Mouse (Mus musculus) forebrain, postnatal 0 days (tissue): ENCODE measurements around the gene Vamp5. TPM values are rescaled to one million over a fixed set of nuclear protein-coding genes. Genes with fewer than 3 reads are reported as not detected.

Experiments
- ATAC-seq: fragments of 200-750 bp; cut with Nextera tagmentation; 2 replicates; pipeline ENCODE4 v1.8.0; 2017; ENCODE audit warnings: mild to moderate bottlenecking, moderate library complexity
- DNase-seq: peaks from one replicate; pipeline ENCODE4 v3.0.0-alpha.2; 2015
- H3K27ac ChIP-seq: fragments of 300-500 bp; sonication (generic); 2 replicates; pipeline ENCODE4 v1.5.1; 2014; ENCODE audit warnings: low read depth, mild to moderate bottlenecking, antibody characterized with exemption, low read length, moderate library complexity, mixed read lengths
- H3K27me3 ChIP-seq: fragments of 300-500 bp; sonication (generic); 2 replicates; pipeline ENCODE4 v1.6.1; 2014; ENCODE audit warnings: mild to moderate bottlenecking, low read length, mixed read lengths; ENCODE audit not compliant: insufficient read depth
- H3K36me3 ChIP-seq: fragments of 300-500 bp; sonication (generic); 2 replicates; pipeline ENCODE4 v1.6.1; 2014; ENCODE audit warnings: mild to moderate bottlenecking, moderate library complexity; ENCODE audit not compliant: insufficient read depth
- H3K4me1 ChIP-seq: fragments of 300-500 bp; sonication (generic); 2 replicates; pipeline ENCODE4 v1.6.1; 2014; ENCODE audit warnings: antibody characterized with exemption; ENCODE audit not compliant: insufficient read depth
- H3K4me2 ChIP-seq: fragments of 300-500 bp; sonication (generic); 2 replicates; pipeline ENCODE4 v1.6.1; 2014; ENCODE audit warnings: low read depth, mild to moderate bottlenecking, moderate library complexity
- H3K4me3 ChIP-seq: fragments of 300-500 bp; sonication (generic); 2 replicates; pipeline ENCODE4 v1.5.1; 2014; ENCODE audit warnings: low read depth, low read length, mixed read lengths
- H3K9ac ChIP-seq: fragments of 300-500 bp; sonication (generic); 2 replicates; pipeline ENCODE4 v1.6.1; 2014; ENCODE audit warnings: mild to moderate bottlenecking
- H3K9me3 ChIP-seq: fragments of 300-500 bp; sonication (generic); 2 replicates; pipeline ENCODE4 v1.6.1; 2016; ENCODE audit warnings: low read length
- CTCF ChIP-seq: sonication (generic); IDR thresholded peaks from 2 replicates; pipeline ENCODE4 v1.5.1; 2016; ENCODE audit warnings: antibody characterized with exemption, control low read depth, low read depth
- WGBS: fragments of 180-500 bp; shearing (Covaris S2); extraction: QIAGEN DNeasy Blood & Tissue Kit; methylation state at CpG from one replicate; pipeline ENCODE4 v1.1.7; 2014; 5-methylcytosine and 5-hydroxymethylcytosine counted together
- polyA plus RNA-seq: library from polyadenylated mRNA; unstranded; fragments of >200 nt; fragmentation: Nextera tagmentation; extraction: Ambion mirVana; gene quantifications from 2 replicates; pipeline ENCODE4 v1.2.1, GENCODE M21; 2015
- total RNA-seq: library from RNA; depleted of rRNA; stranded (reverse); fragments of >200 nt; gene quantifications from 2 replicates; pipeline ENCODE4 v1.2.3, GENCODE M21; 2014

Vamp5 gene
- total and polyA plus RNA-seq, 2 experiments from 2014 or later: 11.6 to 17.1 TPM

DNA sequence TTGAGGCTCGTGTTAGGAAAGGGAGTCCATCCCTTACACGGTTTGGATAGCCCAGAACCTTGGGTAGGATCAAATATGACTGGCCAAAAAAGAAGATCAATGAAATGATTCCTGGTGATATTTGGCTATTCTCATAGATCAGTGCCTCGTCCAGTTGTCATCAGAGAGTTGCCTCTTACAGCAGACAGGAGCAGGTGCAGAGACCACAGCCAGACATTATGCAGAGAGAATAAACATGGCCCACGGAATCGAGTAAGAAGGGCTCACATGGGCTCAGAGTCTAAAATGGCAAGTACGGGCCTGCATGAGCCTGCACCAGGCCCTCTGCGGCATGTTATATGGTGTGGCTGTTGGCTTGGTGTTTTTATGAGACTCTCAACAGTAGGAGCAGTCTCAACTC is 25.1 kb upstream of the Vamp5 start:
- Histone ChIP-seq H3K9ac (no peak overlapping the region), H3K27me3 (no peaks in the 10 kb centered on the region), H3K27ac (no peak overlapping the region), H3K9me3 (no peaks in the 10 kb centered on the region), H3K4me3 (no peak overlapping the region), H3K4me1 (no peaks in the 10 kb centered on the region), H3K36me3 (no peaks in the 10 kb centered on the region), H3K4me2 (no peak overlapping the region)
- TF ChIP-seq CTCF: no peak
- WGBS: 87% methylated on average over 7 of the region's 7 CpGs
- DNase-seq: no peak
- no peak for ATAC-seq

DNA sequence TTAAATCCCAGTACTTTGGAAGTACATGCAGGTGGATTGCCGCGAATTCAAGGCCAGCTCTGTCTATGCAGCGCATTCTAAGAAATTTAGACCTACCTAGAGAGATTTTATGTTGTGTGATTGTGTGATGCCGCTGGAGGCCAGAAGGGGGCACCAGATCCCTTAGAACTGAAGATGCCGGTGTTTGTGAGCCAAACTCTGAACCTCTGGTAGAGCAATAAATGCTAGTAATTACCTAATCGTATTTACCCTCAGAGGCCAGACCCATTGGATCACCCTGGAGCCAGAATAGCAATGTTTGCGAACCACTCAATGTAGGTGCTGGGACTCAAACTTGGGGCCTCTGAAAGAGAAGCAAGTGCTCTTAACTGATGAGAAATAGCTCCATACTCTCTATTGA is 21.6 kb upstream of the Vamp5 start:
- peak; percentile 77 for TF ChIP-seq CTCF
- Histone ChIP-seq H3K27me3 (no peaks in the 10 kb centered on the region), H3K36me3 (no peaks in the 10 kb centered on the region), H3K27ac (no peak overlapping the region), H3K9me3 (no peaks in the 10 kb centered on the region), H3K4me1 (no peaks in the 10 kb centered on the region), H3K9ac (no peak overlapping the region), H3K4me2 (no peak overlapping the region), H3K4me3 (no peak overlapping the region)
- 17% methylated on average over 7 of the region's 7 CpGs for WGBS
- ATAC-seq (no peak), DNase-seq (peak; percentile 72)

DNA sequence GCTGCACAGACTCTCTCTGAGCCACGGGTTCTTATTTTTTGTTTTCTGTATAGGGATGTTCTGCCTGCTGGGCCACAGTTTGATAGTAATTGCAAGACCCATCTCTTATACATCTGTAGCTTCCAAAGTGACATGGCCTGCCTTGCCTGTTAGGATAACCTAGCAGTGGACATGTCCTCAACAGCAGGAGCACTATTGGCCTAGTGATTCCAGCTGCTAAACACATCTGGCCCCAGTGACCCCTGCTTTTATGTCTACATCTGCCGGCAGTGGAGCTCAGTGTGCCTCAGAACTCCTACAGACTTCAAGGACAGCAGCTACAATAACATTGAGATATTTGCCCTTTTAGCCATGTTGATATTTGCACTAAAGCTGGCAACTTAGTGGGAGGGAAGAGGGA is 19.7 kb upstream of the Vamp5 start:
- no peak for DNase-seq
- Histone ChIP-seq H3K36me3 (no peaks in the 10 kb centered on the region), H3K4me3 (no peak overlapping the region), H3K27ac (no peak overlapping the region), H3K9me3 (no peaks in the 10 kb centered on the region), H3K4me1 (no peaks in the 10 kb centered on the region), H3K27me3 (no peaks in the 10 kb centered on the region), H3K4me2 (no peak overlapping the region), H3K9ac (no peak overlapping the region)
- no peak for TF ChIP-seq CTCF
- 54% methylated on average over 2 of the region's 2 CpGs for WGBS
- ATAC-seq: no peak

DNA sequence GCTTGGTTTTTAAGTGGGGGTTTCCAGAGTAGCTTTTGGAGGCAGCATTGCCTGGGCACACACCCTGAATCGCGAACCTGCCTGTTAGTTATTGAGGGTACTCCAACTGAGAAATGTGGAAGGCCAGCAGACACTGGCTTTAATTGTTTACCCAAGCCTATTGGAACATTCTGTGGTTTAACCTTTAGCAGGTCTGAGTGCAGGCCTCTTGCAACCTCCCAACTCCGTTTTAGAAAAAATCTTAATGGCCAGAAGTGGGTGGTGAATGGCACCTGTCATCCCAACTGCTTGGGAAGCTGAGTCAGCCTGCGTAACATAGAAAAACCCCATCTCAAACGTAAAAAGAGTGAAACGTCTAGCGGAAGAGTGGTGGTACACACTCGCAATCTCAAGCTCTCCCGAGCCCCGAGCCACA is 16.6 kb upstream of the Vamp5 start:
- no peak overlapping the region for H3K4me2 ChIP-seq
- H3K36me3 ChIP-seq: no peaks in the 10 kb centered on the region
- no peaks in the 10 kb centered on the region for H3K9me3 ChIP-seq
- H3K4me3 ChIP-seq: no peak overlapping the region
- H3K27ac ChIP-seq: no peak overlapping the region
- no peak for ATAC-seq
- H3K4me1 ChIP-seq: no peaks in the 10 kb centered on the region
- no peak for TF ChIP-seq CTCF
- 78% methylated on average over 10 of the region's 10 CpGs for WGBS
- no peak overlapping the region for H3K9ac ChIP-seq
- H3K27me3 ChIP-seq: no peaks in the 10 kb centered on the region
- DNase-seq: no peak

DNA sequence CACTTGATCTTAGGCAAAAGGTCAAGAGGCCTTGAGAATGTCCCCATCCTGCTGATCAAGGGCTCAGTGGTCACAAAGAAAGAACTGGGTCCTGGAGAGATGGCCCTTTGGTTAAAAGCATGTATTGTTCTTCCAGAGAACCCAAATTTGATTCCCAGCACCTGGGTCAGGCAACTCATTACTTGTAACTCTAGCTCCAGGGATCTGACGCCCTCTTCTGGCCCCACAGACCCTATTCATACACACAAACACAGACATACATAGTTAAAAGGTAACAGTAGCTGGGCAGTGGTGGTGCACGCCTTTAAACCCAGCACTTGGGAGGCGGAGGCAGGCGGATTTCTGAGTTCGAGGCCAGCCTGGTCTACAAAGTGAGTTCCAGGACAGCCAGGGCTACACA is 12.1 kb upstream of the Vamp5 start:
- WGBS: 88% methylated on average over 5 of the region's 5 CpGs

DNA sequence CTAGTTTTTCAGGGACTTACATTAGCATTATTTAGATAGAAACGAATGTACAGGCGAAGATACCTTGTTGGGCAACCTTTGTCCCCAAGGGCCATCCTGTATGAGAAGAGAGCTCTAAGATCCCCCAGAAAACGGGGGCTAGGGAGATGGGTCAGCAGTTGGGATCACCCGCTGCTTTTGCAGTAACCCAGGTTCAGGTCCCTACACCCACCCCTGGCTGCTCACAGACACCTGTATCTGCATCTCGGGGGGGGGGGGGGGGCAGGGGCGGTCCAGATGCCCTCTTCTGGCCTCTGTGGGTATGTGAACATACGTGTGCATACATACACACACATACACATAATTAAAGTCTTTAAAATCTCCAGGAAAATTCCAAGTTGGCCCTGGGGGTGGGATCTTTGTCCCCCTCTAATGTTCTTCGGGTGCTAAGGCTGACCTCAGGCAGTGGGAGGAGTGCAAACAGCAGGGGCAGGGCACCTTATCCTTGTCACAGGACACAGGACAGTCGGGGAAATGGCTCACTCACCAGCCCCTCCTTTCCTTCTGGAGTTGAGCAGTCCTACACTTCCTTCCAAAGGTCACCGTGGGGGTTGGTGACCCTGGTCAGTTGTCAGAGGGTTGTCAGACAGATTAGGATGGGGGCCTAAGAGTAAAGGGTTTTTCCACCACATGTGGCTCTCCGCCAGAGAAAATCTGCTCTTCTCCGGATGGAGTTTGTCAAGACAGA is 10.7 kb upstream of the Vamp5 start:
- Histone ChIP-seq H3K9me3 (no peaks in the 10 kb centered on the region), H3K27me3 (no peaks in the 10 kb centered on the region; the same call in 1 of the 2 replicates), H3K4me1 (0 out of 2 replicates have a peak, but pooled peaks cover 4% of the 10 kb centered on the region), H3K4me2 (peak overlapping the region; percentile 51), H3K27ac (no peak overlapping the region), H3K36me3 (no peaks in the 10 kb centered on the region), H3K4me3 (no peak overlapping the region), H3K9ac (no peak overlapping the region)
- ATAC-seq: no peak
- DNase-seq: no peak
- TF ChIP-seq CTCF: no peak
- WGBS: 23% methylated on average over 12 of the region's 12 CpGs

More for the DNA sequence above, 12.1 kb upstream of the Vamp5 start:
- no peak for DNase-seq
- Histone ChIP-seq H3K27ac (no peak overlapping the region), H3K27me3 (no peaks in the 10 kb centered on the region; the same call in 1 of the 2 replicates), H3K36me3 (no peaks in the 10 kb centered on the region), H3K4me1 (0 out of 2 replicates have a peak, but pooled peaks cover 4% of the 10 kb centered on the region), H3K4me3 (no peak overlapping the region), H3K4me2 (no peak overlapping the region), H3K9ac (no peak overlapping the region), H3K9me3 (no peaks in the 10 kb centered on the region)
- no peak for TF ChIP-seq CTCF
- no peak for ATAC-seq

DNA sequence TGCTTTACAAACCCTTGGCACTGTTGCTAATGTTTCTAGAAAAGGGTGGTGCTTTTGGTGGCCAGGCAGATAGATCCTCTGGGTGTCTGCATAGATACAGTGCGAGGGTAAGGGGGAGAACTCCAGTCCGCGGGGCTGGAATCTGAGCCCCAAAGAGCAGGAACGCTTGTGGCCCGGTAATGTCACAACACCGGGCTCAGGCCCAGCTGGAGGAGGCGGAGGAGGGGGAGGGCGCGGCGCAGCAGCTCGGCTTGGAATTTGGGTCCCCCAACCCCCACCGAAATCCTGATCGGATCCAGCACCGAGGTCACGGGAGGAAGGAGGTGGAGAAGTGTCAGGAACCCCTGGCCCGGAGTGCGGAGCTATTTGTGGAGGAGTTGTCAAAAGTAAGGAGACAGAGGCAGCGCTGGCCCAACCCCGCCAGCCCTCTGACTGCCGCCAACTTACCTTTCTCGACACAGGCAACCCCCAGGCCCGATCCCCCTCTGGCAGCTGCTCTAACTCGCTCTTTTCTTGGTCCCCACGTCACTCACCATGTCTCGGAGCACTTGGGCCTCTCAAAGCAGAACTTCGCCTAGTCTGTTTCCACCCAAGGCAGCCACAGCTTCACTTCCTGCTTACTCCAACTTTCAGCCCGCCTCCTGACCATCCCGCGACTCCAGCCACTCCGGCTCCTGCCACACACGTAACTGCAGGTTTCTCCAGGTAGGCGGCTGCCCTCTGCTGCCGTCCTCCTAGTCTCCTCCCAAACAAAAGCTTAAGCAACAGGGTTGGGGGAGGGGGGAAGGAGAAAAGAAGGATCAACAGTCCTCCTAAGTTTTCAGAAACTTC is 9.9 kb upstream of the Vamp5 start, which contains the start of gene Vamp8:
Gene Vamp8, minus strand, starts transcription at position 763 of the 831 bp plus-strand sequence.
- peak; percentile 16; the same call in 1 of the 2 replicates for ATAC-seq
- peak; percentile 17 for DNase-seq

More for the DNA sequence above, 9.9 kb upstream of the Vamp5 start, which contains the start of gene Vamp8:
- no peak for TF ChIP-seq CTCF
- no peaks in the 10 kb centered on the region for H3K36me3 ChIP-seq
- 0 out of 2 replicates have a peak, but pooled peaks cover 4% of the 10 kb centered on the region for H3K4me1 ChIP-seq
- peak within 1 kb of the TSS; percentile 36; the same call in 1 of the 2 replicates for H3K27ac ChIP-seq
- WGBS: under 1% methylated on average over 33 of the region's 33 CpGs
- peak within 1 kb of the TSS; percentile 51 for H3K4me2 ChIP-seq
- no peaks in the 10 kb centered on the region; the same call in 1 of the 2 replicates for H3K27me3 ChIP-seq
- peak within 1 kb of the TSS; percentile 27 for H3K4me3 ChIP-seq
- H3K9me3 ChIP-seq: no peaks in the 10 kb centered on the region
- H3K9ac ChIP-seq: peak within 1 kb of the TSS; percentile 18; the same call in 1 of the 2 replicates
